Mouse (Mus musculus): ENCODE results near the gene Eif5. TPM values are rescaled to one million over a fixed set of nuclear protein-coding genes. Genes with fewer than 3 reads are reported as not detected.
A peak's percentile ranks its signal among the peaks of the same experiment; 100 is the strongest.

Eif5 gene
- total RNA-seq, 1 experiment from 2014 or later: 432 TPM

GRCm38 (mm10) chr12:111558655-111559054 lies 20.8 kb downstream of the Eif5 start:
- ATAC-seq (ENCODE audit: extremely low read depth, insufficient number of reproducible peaks, low FRiP score, poor library complexity, severe bottlenecking): no peak

GRCm38 (mm10) chr12:111559647-111560258 lies 21.9 kb downstream of the Eif5 start:
- peak; percentile 76 for ATAC-seq (ENCODE audit: extremely low read depth, insufficient number of reproducible peaks, low FRiP score, poor library complexity, severe bottlenecking)

GRCm38 (mm10) chr12:111560286-111560685 lies 22.5 kb downstream of the Eif5 start:
- no peak for ATAC-seq (ENCODE audit: extremely low read depth, insufficient number of reproducible peaks, low FRiP score, poor library complexity, severe bottlenecking)

GRCm38 (mm10) chr12:111562276-111562814 lies 24.5 kb downstream of the Eif5 start:
- ATAC-seq (ENCODE audit: extremely low read depth, insufficient number of reproducible peaks, low FRiP score, poor library complexity, severe bottlenecking): no peak

- no peak for ATAC-seq (ENCODE audit: extremely low read depth, insufficient number of reproducible peaks, low FRiP score, poor library complexity, severe bottlenecking)
Measured at GRCm38 (mm10) chr12:111563076-111563629, 25.3 kb downstream of the Eif5 start.

- ATAC-seq (ENCODE audit: extremely low read depth, insufficient number of reproducible peaks, low FRiP score, poor library complexity, severe bottlenecking): no peak
Measured at GRCm38 (mm10) chr12:111565363-111565762, 27.5 kb downstream of the Eif5 start.

- ATAC-seq (ENCODE audit: extremely low read depth, insufficient number of reproducible peaks, low FRiP score, poor library complexity, severe bottlenecking): no peak
Measured at GRCm38 (mm10) chr12:111568836-111569235, 31.0 kb downstream of the Eif5 start.

GRCm38 (mm10) chr12:111572406-111572805 lies 34.6 kb downstream of the Eif5 start:
- ATAC-seq (ENCODE audit: extremely low read depth, insufficient number of reproducible peaks, low FRiP score, poor library complexity, severe bottlenecking): no peak

GRCm38 (mm10) chr12:111573315-111573714 lies 35.5 kb downstream of the Eif5 start:
- ATAC-seq (ENCODE audit: extremely low read depth, insufficient number of reproducible peaks, low FRiP score, poor library complexity, severe bottlenecking): no peak

- ATAC-seq (ENCODE audit: extremely low read depth, insufficient number of reproducible peaks, low FRiP score, poor library complexity, severe bottlenecking): peak; percentile 98
Measured at GRCm38 (mm10) chr12:111574074-111574886, 36.5 kb downstream of the Eif5 start, which contains the start of gene Mark3. Gene Mark3, plus strand, starts transcription at chr12:111574523.

GRCm38 (mm10) chr12:111574887-111575838 lies 37.3 kb downstream of the Eif5 start:
- ATAC-seq (ENCODE audit: extremely low read depth, insufficient number of reproducible peaks, low FRiP score, poor library complexity, severe bottlenecking): 0 out of 2 replicates have a peak, but pooled peaks have one; percentile 4

- ATAC-seq (ENCODE audit: extremely low read depth, insufficient number of reproducible peaks, low FRiP score, poor library complexity, severe bottlenecking): no peak
Measured at GRCm38 (mm10) chr12:111583058-111583457, 45.2 kb downstream of the Eif5 start.

GRCm38 (mm10) chr12:111584401-111584800 lies 46.6 kb downstream of the Eif5 start:
- no peak for ATAC-seq (ENCODE audit: extremely low read depth, insufficient number of reproducible peaks, low FRiP score, poor library complexity, severe bottlenecking)

- ATAC-seq (ENCODE audit: extremely low read depth, insufficient number of reproducible peaks, low FRiP score, poor library complexity, severe bottlenecking): no peak
Measured at GRCm38 (mm10) chr12:111587252-111587651, 49.4 kb downstream of the Eif5 start.

- ATAC-seq (ENCODE audit: extremely low read depth, insufficient number of reproducible peaks, low FRiP score, poor library complexity, severe bottlenecking): 0 out of 2 replicates have a peak, but pooled peaks have one; percentile 26
Measured at GRCm38 (mm10) chr12:111592407-111593021, 54.7 kb downstream of the Eif5 start.

- no peak for ATAC-seq (ENCODE audit: extremely low read depth, insufficient number of reproducible peaks, low FRiP score, poor library complexity, severe bottlenecking)
Measured at GRCm38 (mm10) chr12:111593775-111594174, 56.0 kb downstream of the Eif5 start.
